Mouse (Mus musculus) neural tube, postnatal 0 days (tissue): Measurements from ENCODE around the gene Grwd1. TPM values are rescaled to one million over a fixed set of nuclear protein-coding genes. Genes with fewer than 3 reads are reported as not detected.

Source experiments
- polyA plus RNA-seq: library from polyadenylated mRNA; unstranded; fragments of >200 nt; fragmentation: Nextera tagmentation; extraction: Ambion mirVana; gene quantifications from 2 replicates; pipeline ENCODE4 v1.2.1, GENCODE M21; 2015

Grwd1 gene
- 41.4 and 43.8 TPM in 2 replicates for polyA plus RNA-seq

DNA sequence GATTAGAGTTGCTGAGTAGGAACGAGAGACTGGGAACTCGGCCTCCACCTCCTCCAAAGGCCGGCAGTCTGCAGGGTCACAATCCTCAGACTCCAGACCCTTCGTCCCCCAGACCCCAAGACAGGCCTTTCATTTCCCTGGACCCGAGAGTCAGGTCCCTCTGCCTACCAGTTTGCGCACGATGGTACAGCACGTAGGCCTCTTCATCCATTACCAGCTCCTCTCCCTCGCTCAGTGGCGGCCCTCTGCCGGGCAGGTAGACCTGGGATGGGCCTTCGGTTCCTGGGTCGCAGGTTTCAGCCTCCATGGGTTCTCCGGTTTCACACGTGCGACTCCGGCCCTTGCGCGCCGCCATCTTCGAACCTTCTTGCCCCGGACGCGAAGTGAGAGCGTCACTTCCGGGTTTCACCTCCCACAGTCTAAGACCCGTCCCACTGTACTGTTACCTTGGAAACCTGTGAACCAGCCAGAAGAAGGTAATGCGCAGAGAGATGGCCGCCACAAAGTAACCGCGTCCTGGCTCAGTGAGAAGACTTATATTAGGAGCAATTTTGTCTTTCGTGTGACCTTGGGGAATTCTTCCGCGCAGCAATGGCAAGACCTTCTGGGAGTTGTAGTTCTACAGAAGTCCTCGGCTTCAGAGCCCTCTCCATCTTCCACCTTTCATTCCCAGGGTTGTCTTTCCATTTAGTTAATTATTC is at the start of gene Grwd1:
Gene Grwd1, minus strand, starts transcription at position 518 of the 701 bp plus-strand sequence.

DNA sequence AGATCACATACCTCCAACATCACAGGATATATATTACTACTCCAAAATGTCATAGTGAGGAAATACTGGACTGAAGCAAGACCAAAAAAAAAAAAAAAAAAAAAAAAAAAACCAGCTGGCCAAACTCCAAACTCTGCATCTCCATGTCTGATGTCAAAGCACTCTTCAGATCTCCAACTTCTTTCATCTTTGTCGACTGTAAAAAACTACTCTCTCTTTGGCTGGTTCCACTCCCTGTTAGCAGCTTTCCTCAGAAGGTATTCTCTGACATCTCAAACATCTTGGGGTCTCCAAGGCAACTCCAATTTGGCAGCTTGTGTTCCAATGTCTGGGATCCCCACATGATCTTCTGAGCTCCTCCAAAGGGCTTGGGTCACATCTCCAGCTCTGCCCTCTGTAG is 47.5 kb upstream of the Grwd1 start, which contains the start of gene Grin2d:
Gene Grin2d, minus strand, starts transcription at position 101 of the 400 bp plus-strand sequence.

DNA sequence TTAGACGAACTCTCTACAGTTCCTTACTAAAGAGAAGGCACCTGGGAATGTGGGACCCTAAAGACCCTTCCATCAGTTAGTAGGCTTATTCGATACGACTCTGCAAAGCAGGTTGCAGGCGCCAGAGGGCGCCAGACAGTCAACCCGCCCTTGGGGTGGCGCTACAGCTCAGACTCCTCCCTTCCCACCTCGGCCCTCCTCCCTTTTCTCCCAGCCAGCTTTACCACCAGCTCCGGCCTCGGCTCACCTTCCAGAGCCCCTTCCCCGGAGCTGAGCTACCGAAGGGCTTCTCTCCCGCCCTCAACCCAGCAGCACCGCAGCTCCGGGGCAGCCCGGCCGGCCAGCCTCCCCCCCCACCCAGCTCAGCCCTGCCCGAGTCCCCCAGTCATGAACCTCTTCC is 41.9 kb upstream of the Grwd1 start, which contains the start of gene Kdelr1:
Gene Kdelr1, plus strand, starts transcription at position 149 of the 400 bp plus-strand sequence.

GRCm38 (mm10) chr7:45824598-45824997 is 6.1 kb downstream of the Grwd1 start, which contains the start of gene Kcnj14:
Gene Kcnj14, minus strand, starts transcription at chr7:45824782.

GRCm38 (mm10) chr7:45813787-45814779 is 16.7 kb downstream of the Grwd1 start, which contains the start of gene Cyth2:
Gene Cyth2, minus strand, starts transcription at chr7:45814581.

DNA sequence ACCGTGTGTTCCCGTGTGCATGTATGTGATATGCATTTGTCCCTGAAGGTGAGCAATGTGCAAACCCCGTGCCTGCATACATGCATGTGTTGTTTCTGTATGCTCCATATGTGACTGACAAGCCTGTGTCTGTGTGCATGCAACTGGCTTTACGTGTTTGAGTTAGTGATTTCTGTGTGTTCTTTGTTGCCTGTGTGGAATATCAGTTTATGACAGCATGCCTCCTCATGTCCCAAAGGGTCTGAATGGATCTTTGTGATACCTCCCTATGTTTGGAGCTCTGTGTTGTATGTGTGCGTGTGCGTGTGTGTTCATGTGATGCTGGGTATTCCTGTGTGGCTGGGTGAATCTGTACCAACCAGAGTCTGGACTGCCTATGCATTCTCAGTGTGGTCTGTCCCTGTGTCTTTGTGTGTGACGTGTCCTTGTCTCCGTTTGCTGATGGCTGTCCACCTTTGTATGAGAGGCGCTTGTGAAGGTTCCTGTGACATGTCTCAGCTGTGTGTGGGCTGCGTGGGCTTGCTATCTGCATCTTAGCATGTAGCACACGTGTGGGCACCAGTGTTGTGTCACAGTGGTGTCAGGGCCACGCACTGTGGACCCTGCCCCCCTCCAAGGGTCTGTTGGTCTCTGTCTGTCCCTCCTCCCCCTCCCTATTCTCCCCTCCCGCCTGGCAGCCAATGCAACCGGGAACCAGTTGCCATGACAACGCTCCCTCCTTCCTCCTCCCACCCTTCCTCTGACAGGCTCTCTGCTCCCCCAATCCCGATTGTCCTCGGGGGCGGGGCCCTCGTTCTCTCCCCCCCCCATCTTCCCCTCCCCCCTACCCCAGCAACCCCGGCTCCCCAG is 46.0 kb downstream of the Grwd1 start, which contains the start of gene Sult2b1:
Gene Sult2b1, minus strand, starts transcription at position 146 of the 849 bp plus-strand sequence.

GRCm38 (mm10) chr7:45783511-45784091 is 47.1 kb downstream of the Grwd1 start, which contains the start of gene Lmtk3:
Gene Lmtk3, plus strand, starts transcription at chr7:45783738.

Other genes with a start within 250 kb of the Grwd1 start
- not detected in 2 replicates for gene Fgf21, start 215.5 kb downstream of the Grwd1 start, polyA plus RNA-seq
- gene Fut1, start 213.7 kb downstream of the Grwd1 start, polyA plus RNA-seq, result 0.14 TPM in 1 of 2 replicates, not detected in the other
- gene Izumo1, start 209.1 kb downstream of the Grwd1 start, polyA plus RNA-seq, result 0.10 TPM in 1 of 2 replicates, not detected in the other
- gene Rasip1, start 203.5 kb downstream of the Grwd1 start, polyA plus RNA-seq, result 18.8 and 19.9 TPM in 2 replicates
- 4.5 and 5.3 TPM in 2 replicates for gene Mamstr, start 191.0 kb downstream of the Grwd1 start, polyA plus RNA-seq
- gene Fut2, start 164.6 kb downstream of the Grwd1 start, polyA plus RNA-seq, result 0.10 and 0.12 TPM in 2 replicates
- 1.4 and 1.6 TPM in 2 replicates for gene Ntn5, start 146.9 kb downstream of the Grwd1 start, polyA plus RNA-seq
- gene Sec1, start 136.5 kb downstream of the Grwd1 start, polyA plus RNA-seq, result 0.45 and 0.58 TPM in 2 replicates
- gene Car11, start 131.1 kb downstream of the Grwd1 start, polyA plus RNA-seq, result 92.0 and 100.0 TPM in 2 replicates
- gene Dbp, start 125.9 kb downstream of the Grwd1 start, polyA plus RNA-seq, result 6.3 and 8.5 TPM in 2 replicates
- 516 and 551 TPM in 2 replicates for gene Rpl18, start 115.5 kb downstream of the Grwd1 start, polyA plus RNA-seq
- 18.9 and 20.8 TPM in 2 replicates for gene Sphk2, start 112.9 kb downstream of the Grwd1 start, polyA plus RNA-seq
- gene Fam83e, start 109.7 kb downstream of the Grwd1 start, polyA plus RNA-seq, result 0.14 TPM in 1 of 2 replicates, not detected in the other
- gene Spaca4, start 105.1 kb downstream of the Grwd1 start, polyA plus RNA-seq, result not detected in 2 replicates
- 19.1 and 20.2 TPM in 2 replicates for gene Lmtk3, start 47.2 kb downstream of the Grwd1 start, polyA plus RNA-seq
- 9.0 and 9.5 TPM in 2 replicates for gene Sult2b1, start 46.3 kb downstream of the Grwd1 start, polyA plus RNA-seq
- 202 and 212 TPM in 2 replicates for gene Cyth2, start 16.4 kb downstream of the Grwd1 start, polyA plus RNA-seq
- gene Kcnj14, start 6.2 kb downstream of the Grwd1 start, polyA plus RNA-seq, result 2.1 and 2.3 TPM in 2 replicates
- 51.6 and 60.3 TPM in 2 replicates for gene Kdelr1, start 41.8 kb upstream of the Grwd1 start, polyA plus RNA-seq
- 7.6 and 9.0 TPM in 2 replicates for gene Grin2d, start 47.4 kb upstream of the Grwd1 start, polyA plus RNA-seq
- 0.34 TPM in 1 of 2 replicates, not detected in the other for gene Syngr4, start 65.8 kb upstream of the Grwd1 start, polyA plus RNA-seq
- 7.3 and 8.2 TPM in 2 replicates for gene Tmem143, start 66.0 kb upstream of the Grwd1 start, polyA plus RNA-seq
- gene Emp3, start 90.5 kb upstream of the Grwd1 start, polyA plus RNA-seq, result 56.9 and 74.0 TPM in 2 replicates
- 6.9 and 7.0 TPM in 2 replicates for gene Ccdc114, start 93.1 kb upstream of the Grwd1 start, polyA plus RNA-seq
- gene Abcc6, start 199.4 kb upstream of the Grwd1 start, polyA plus RNA-seq, result 0.41 and 0.76 TPM in 2 replicates
- gene Nomo1, start 202.8 kb upstream of the Grwd1 start, polyA plus RNA-seq, result 36.7 and 41.6 TPM in 2 replicates